Mouse (Mus musculus) heart, adult 2 months (tissue): ENCODE data around the gene Agr3. TPM values are rescaled to one million over a fixed set of nuclear protein-coding genes. Genes with fewer than 3 reads are reported as not detected.

Source experiments
- DNase-seq, 2 experiments: peaks; one replicate each; pipeline ENCODE4 v3.0.0; 2021
- H3K27ac ChIP-seq: fragments of 200-600 bp; 2 replicates; pipeline ENCODE4 v1.8.1; 2022
- H3K27me3 ChIP-seq: fragments of 200-500 bp; 2 replicates; pipeline ENCODE4 v1.6.1; 2012; ENCODE audit warnings: mild to moderate bottlenecking, low read length, inconsistent platforms, mixed read lengths; ENCODE audit not compliant: control insufficient read depth, insufficient read depth
- H3K36me3 ChIP-seq: fragments of 200-500 bp; 2 replicates; pipeline ENCODE4 v1.6.1; 2012; ENCODE audit warnings: low read length, inconsistent platforms; ENCODE audit not compliant: control insufficient read depth, insufficient read depth
- H3K4me1 ChIP-seq: fragments of 200-500 bp; 2 replicates; pipeline ENCODE4 v1.6.1; 2011; ENCODE audit warnings: low read length; ENCODE audit not compliant: control insufficient read depth, insufficient read depth
- H3K4me3 ChIP-seq: fragments of 200-600 bp; 2 replicates; pipeline ENCODE4 v1.8.1; 2022
- H3K79me2 ChIP-seq: fragments of 200-500 bp; replicated peaks from 2 replicates; pipeline ENCODE4 v1.6.1; 2012; ENCODE audit warnings: mild to moderate bottlenecking, inconsistent platforms, low read length, moderate library complexity, mixed read lengths; ENCODE audit not compliant: control insufficient read depth, insufficient read depth
- H3K9ac ChIP-seq: fragments of 200-500 bp; 2 replicates; pipeline ENCODE4 v1.6.1; 2012; ENCODE audit warnings: low read depth, mild to moderate bottlenecking, control low read depth, inconsistent platforms, low read length, mixed read lengths
- CTCF ChIP-seq: fragments of 200-600 bp; IDR thresholded peaks from 2 replicates; pipeline ENCODE4 v1.8.1; 2022; ENCODE audit warnings: antibody characterized with exemption, mild to moderate bottlenecking, moderate library complexity
- EP300 ChIP-seq: fragments of 200-500 bp; IDR thresholded peaks from 2 replicates; pipeline ENCODE4 v1.6.1; 2011; ENCODE audit warnings: low read depth, low read length, control low read depth; ENCODE audit not compliant: insufficient read depth
- POLR2A ChIP-seq: fragments of 200-500 bp; IDR thresholded peaks from 2 replicates; pipeline ENCODE4 v1.6.1; 2011; ENCODE audit warnings: mild to moderate bottlenecking, low read depth, low read length, control low read depth; ENCODE audit not compliant: insufficient read depth
- WGBS: fragments of 180-500 bp; shearing (Covaris S2); methylation state at CpG from one replicate; pipeline ENCODE4 v1.1.7; 2018; 5-methylcytosine and 5-hydroxymethylcytosine counted together
- intact Hi-C: fragments of 180-260 bp; cut with DNase I; formaldehyde crosslinking; loops from one replicate; pipeline ENCODE4 v1.15.1; 2025
- polyA plus RNA-seq: library from polyadenylated mRNA; depleted of rRNA; stranded (reverse); fragments of >200 nt; gene quantifications from 2 replicates; pipeline ENCODE4 v1.2.3, GENCODE M21; 2012; rRNA removed
- total RNA-seq, 2 experiments: library from RNA; stranded (reverse); gene quantifications; 2 replicates each; pipeline ENCODE4 v1.2.3; 2021

Gene Agr3
- total and polyA plus RNA-seq, 3 experiments, result 0.37 TPM; not detected in 2

DNA sequence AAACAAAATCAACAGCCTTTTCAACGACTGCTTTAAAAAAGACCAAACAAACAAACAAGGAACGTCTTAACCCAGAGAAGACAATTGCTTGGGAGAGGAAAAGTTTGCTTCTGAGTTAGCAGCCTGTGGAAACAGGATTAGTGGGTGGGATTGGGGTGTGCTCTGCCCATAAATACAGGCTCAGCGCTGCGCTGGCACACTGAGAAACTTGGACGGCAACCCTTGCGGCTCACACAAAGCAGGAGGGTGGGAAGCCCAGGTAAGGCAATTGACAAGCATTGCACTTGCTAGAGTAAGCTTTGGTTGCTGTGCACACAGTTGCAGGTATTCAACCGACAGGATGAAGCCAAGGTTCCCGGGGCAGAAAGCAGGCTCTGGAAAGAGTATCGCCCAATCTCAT lies 67.3 kb downstream of the Agr3 start, which contains the start of gene Agr2:
TSS of gene Agr2 (plus strand) at position 197 of the 400 bp plus-strand sequence.
- Histone ChIP-seq H3K4me1 (no peaks in the 10 kb centered on the region), H3K36me3 (no peaks in the 10 kb centered on the region), H3K4me3 (no peak within 1 kb of the TSS), H3K9ac (no peak within 1 kb of the TSS), H3K27me3 (no peaks in the 10 kb centered on the region), H3K27ac (no peak within 1 kb of the TSS), H3K79me2 (no peaks in the 10 kb centered on the region)
- 69% methylated on average over 9 of the region's 9 CpGs for WGBS
- intact Hi-C loops, result no loop called here
- TF ChIP-seq POLR2A, result no peak
- no peak for TF ChIP-seq EP300
- TF ChIP-seq CTCF, result no peak
- DNase-seq, result no peak

DNA sequence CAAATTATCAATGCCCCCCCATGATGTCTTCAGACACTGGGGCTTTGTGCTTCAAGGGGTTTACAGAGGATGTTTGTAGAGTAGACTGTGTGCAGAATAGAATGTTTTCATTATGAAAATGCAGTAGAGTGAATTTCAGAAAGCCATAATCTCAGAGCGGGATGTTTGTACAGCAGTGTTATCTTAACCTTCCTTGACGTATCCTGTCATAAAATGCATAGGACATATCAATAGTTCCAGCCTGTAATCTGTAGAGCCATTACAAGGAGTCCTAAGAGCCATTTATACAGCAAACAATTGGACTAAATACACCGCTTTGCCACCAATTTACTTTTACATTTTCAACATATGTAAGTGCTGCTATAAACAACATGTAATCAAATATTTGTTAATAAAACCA lies 68.2 kb downstream of the Agr3 start:
- no peak for DNase-seq
- Histone ChIP-seq H3K36me3 (no peaks in the 10 kb centered on the region), H3K27ac (no peak overlapping the region), H3K27me3 (no peaks in the 10 kb centered on the region), H3K9ac (no peak overlapping the region), H3K4me3 (no peak overlapping the region), H3K4me1 (no peaks in the 10 kb centered on the region), H3K79me2 (no peaks in the 10 kb centered on the region)
- intact Hi-C loops, result no loop called here
- 60% methylated on average over 3 of the region's 3 CpGs for WGBS
- TF ChIP-seq EP300 (no peak), POLR2A (no peak), CTCF (no peak)

DNA sequence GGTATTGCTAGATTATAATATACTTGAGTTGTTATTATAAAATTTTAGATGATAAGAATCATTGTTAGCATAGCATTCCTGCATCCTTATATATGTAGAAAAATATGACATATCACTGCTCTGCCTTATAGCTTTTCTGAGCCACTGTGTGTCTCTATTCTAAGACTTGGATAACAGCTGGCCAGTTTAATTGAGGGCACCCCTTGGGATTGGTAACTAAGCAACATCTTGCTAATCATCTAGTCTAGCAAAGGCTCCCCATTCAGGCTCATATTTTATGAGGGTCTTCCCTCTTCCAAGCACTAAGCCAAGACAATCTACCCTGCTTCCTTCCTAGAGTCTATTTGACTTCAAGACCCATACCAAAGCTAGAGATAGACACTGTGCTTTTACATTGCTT lies 68.7 kb downstream of the Agr3 start:
- Histone ChIP-seq H3K9ac (no peak overlapping the region), H3K79me2 (no peaks in the 10 kb centered on the region), H3K4me3 (no peak overlapping the region), H3K4me1 (no peaks in the 10 kb centered on the region), H3K36me3 (no peaks in the 10 kb centered on the region), H3K27me3 (no peaks in the 10 kb centered on the region), H3K27ac (no peak overlapping the region)
- DNase-seq, result no peak
- intact Hi-C loops, result no loop called here
- TF ChIP-seq CTCF (no peak), EP300 (no peak), POLR2A (no peak)

DNA sequence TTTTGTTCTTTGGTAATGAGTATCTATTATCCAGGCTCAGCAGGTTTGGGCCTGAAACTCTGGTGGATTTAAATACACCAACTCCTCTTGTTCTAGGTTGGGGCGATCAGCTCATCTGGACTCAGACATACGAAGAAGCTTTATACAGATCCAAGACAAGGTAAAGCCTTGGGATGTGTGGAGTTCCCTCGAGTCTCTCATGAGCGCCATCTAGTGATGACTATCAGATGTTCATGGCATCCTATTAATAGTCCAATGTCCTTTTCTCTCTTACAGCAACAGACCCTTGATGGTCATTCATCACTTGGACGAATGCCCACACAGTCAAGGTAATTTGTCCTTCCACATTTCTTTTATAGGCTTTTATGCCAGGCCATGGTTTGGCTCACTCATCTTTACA lies 70.4 kb downstream of the Agr3 start:
- intact Hi-C loops, result loop anchor here (1.0 to 5.0 kb wide), 2 partner anchors 47 to 99 kb away; partner anchors contain the start of gene Tspan13
- Histone ChIP-seq H3K36me3 (no peaks in the 10 kb centered on the region), H3K27ac (no peak overlapping the region)

More for the DNA sequence above, 70.4 kb downstream of the Agr3 start:
- TF ChIP-seq CTCF (peak; percentile 79), POLR2A (no peak)
- DNase-seq, result no peak
- Histone ChIP-seq H3K4me3 (no peak overlapping the region), H3K9ac (no peak overlapping the region), H3K79me2 (no peaks in the 10 kb centered on the region), H3K4me1 (no peaks in the 10 kb centered on the region), H3K27me3 (no peaks in the 10 kb centered on the region)
- WGBS, result 25% methylated on average over 5 of the region's 5 CpGs

Other genes with a start within 250 kb of the Agr3 start
- gene Agr2, start 67.3 kb downstream of the Agr3 start, total RNA-seq, result not detected
- 2.5 TPM in 1 of 2 replicates, not detected in the other for gene Agr2, start 67.3 kb downstream of the Agr3 start, polyA plus RNA-seq
- gene Tspan13, start 116.9 kb downstream of the Agr3 start, total RNA-seq, result 10 to 100 TPM; 41.2 to 47.2 TPM
- 61.1 and 73.0 TPM in 2 replicates for gene Tspan13, start 116.9 kb downstream of the Agr3 start, polyA plus RNA-seq
- 10 to 100 TPM; 13.3 to 15.5 TPM for gene Ankmy2, start 231.5 kb downstream of the Agr3 start, total RNA-seq
- gene Ankmy2, start 231.5 kb downstream of the Agr3 start, polyA plus RNA-seq, result 7.0 and 12.4 TPM in 2 replicates
- gene Bzw2, start 232.5 kb downstream of the Agr3 start, total RNA-seq, result 100 to 1,000 TPM; 175 to 199 TPM
- gene Bzw2, start 232.5 kb downstream of the Agr3 start, polyA plus RNA-seq, result 67.3 and 128 TPM in 2 replicates